Mouse (Mus musculus) lung, postnatal 0 days (tissue): ENCODE data around the gene Rpf2.

ENCODE experiments used
- CTCF ChIP-seq: IDR thresholded peaks from 2 replicates; pipeline ENCODE4 v1.5.1; 2016; ENCODE audit warnings: antibody characterized with exemption, mild to moderate bottlenecking
- EP300 ChIP-seq: IDR thresholded peaks from 2 replicates; pipeline ENCODE4 v1.6.1; 2016; ENCODE audit warnings: antibody characterized with exemption, mild to moderate bottlenecking, control low read depth

DNA sequence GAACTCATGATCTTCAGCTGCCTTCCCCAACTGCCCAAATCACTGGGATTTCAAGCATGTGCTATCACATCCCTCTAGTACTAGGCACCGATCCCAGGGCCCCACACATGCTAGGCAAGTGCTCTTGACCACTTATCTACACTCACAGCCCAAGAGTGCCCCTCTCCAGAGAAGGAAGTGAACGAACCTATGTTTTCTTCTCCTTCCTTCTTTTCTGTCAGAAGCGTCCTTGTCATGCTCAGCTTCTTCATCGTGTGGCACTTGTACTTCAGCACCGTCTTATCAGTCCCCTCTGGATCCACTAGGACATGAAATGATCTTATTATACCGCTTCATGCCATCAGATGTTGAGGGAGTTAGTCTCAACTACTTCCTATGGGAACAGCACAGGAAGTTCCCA lies 4.1 kb upstream of the Rpf2 start:
- TF ChIP-seq CTCF (no peak), EP300 (no peak)
